Mouse (Mus musculus) thymus, postnatal 36 days (tissue): ENCODE measurements around the gene Mfsd2b.
"Not testable (repeated sequence)": the region's sequence is repeated elsewhere in the genome, so short reads cannot be mapped to it uniquely, and the experiment has no call there.

Experiments
- DNase-seq, 2 experiments: peaks; one replicate each; pipeline ENCODE4 v3.0.0; 2022; ENCODE audit warnings: mixed read lengths in 2 of 2

The Mfsd2b gene

GRCm38 (mm10) chr12:4874161-4874927 is at the start of gene Mfsd2b:
Gene Mfsd2b, minus strand, starts transcription at chr12:4874359.
- peak; percentile 68 to 78 for DNase-seq

GRCm38 (mm10) chr12:4917805-4918591 is 43.8 kb upstream of the Mfsd2b start:
- peak; percentile 68 for DNase-seq

GRCm38 (mm10) chr12:4916994-4917804 is 43.0 kb upstream of the Mfsd2b start, which contains the start of gene Atad2b:
Gene Atad2b, plus strand, starts transcription at chr12:4917353.
- DNase-seq = peak; percentile 97

- DNase-seq = no peak
These were observed 40.8 kb upstream of the Mfsd2b start for GRCm38 (mm10) chr12:4914944-4915343.

- no peak for DNase-seq
These were observed 40.3 kb upstream of the Mfsd2b start for GRCm38 (mm10) chr12:4914441-4914840.

- no peak for DNase-seq
These were observed 37.6 kb upstream of the Mfsd2b start for GRCm38 (mm10) chr12:4911716-4912115.

- not testable (repeated sequence) for DNase-seq
These were observed 36.3 kb upstream of the Mfsd2b start for GRCm38 (mm10) chr12:4910496-4910895.

GRCm38 (mm10) chr12:4908391-4908790 is 34.2 kb upstream of the Mfsd2b start:
- DNase-seq = no peak

GRCm38 (mm10) chr12:4906951-4907906 is 33.1 kb upstream of the Mfsd2b start, which contains the start of gene Ubxn2a:
Gene Ubxn2a, minus strand, starts transcription at chr12:4907705.
- peak; percentile 95 to 96 for DNase-seq

- no peak for DNase-seq
These were observed 32.3 kb upstream of the Mfsd2b start for GRCm38 (mm10) chr12:4906476-4906875.

GRCm38 (mm10) chr12:4905946-4906345 is 31.8 kb upstream of the Mfsd2b start:
- no peak for DNase-seq

GRCm38 (mm10) chr12:4898024-4898423 is 23.9 kb upstream of the Mfsd2b start:
- DNase-seq = no peak

GRCm38 (mm10) chr12:4889891-4890290 is 15.7 kb upstream of the Mfsd2b start:
- DNase-seq = no peak

GRCm38 (mm10) chr12:4889251-4889650 is 15.1 kb upstream of the Mfsd2b start:
- DNase-seq = no peak

- DNase-seq = no peak
These were observed 14.6 kb upstream of the Mfsd2b start for GRCm38 (mm10) chr12:4888739-4889138.

- DNase-seq = not testable (repeated sequence)
These were observed 12.4 kb upstream of the Mfsd2b start for GRCm38 (mm10) chr12:4886581-4886980.

GRCm38 (mm10) chr12:4885062-4885461 is 10.9 kb upstream of the Mfsd2b start:
- no peak for DNase-seq

GRCm38 (mm10) chr12:4882086-4882485 is 7.9 kb upstream of the Mfsd2b start:
- DNase-seq = no peak

GRCm38 (mm10) chr12:4879048-4879447 is 4.9 kb upstream of the Mfsd2b start:
- no peak for DNase-seq

GRCm38 (mm10) chr12:4878296-4878783 is 4.2 kb upstream of the Mfsd2b start:
- no peak for DNase-seq

GRCm38 (mm10) chr12:4875623-4876022 is 1.5 kb upstream of the Mfsd2b start:
- DNase-seq = no peak

GRCm38 (mm10) chr12:4873531-4873930 is 628 bp downstream of the Mfsd2b start:
- no peak for DNase-seq
